Mouse (Mus musculus): ENCODE measurements around the gene Spryd3. TPM values are rescaled to one million over a fixed set of nuclear protein-coding genes. Genes with fewer than 3 reads are reported as not detected.
"Not testable (repeated sequence)": the region's sequence is repeated elsewhere in the genome, so short reads cannot be mapped to it uniquely, and the experiment has no call there.

Spryd3 gene
- polyA plus RNA-seq, 1 experiment from 2014 or later, result 96.0 TPM

DNA sequence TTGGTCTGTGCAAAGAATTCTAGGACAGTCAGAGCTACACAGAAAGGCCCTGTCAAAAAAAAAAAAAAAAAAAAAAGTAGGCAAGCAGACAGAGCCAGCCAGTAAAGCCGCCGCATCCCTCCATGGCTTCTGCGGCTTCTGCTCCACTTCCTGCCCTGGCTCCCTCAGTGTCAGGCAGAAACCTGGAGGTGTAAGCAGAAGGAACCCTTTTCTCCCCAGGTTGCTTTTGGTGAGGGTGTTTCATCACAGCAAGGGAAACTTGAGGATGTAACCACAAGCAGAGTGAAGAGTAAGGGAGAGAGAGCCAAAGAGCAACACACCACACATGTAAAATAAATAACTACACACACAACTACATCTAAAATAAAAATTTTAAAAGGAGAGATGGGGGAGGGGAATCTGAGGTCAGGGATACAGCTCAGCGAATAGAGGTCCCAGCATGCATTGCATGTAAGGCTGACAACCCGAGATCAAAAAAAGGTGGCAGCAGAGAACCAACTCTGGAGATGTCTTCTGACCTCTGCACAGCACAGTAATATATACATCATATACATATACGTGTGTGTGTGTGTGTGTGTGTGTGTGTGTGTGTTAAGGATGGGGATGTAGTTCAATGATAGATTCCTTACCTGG lies 29.6 kb upstream of the Spryd3 start:
- H3K9ac ChIP-seq (replicated peaks), result no peak overlapping the region
- 61% methylated on average over 6 of the region's 6 CpGs for WGBS
- H3K4me1 ChIP-seq, result no peaks in the 10 kb centered on the region
- no peak overlapping the region for H3K4me2 ChIP-seq
- no peak overlapping the region for H3K27ac ChIP-seq (replicated peaks)
- no peaks in the 10 kb centered on the region for H3K27me3 ChIP-seq (replicated peaks)
- H3K9me3 ChIP-seq (replicated peaks), result no peaks in the 10 kb centered on the region
- no peaks in the 10 kb centered on the region for H3K36me3 ChIP-seq
- H3K4me3 ChIP-seq (replicated peaks), result no peak overlapping the region
- no peak for ATAC-seq (ENCODE audit: low FRiP score)

- H3K36me3 ChIP-seq, result no peaks in the 10 kb centered on the region
- 64% methylated on average over 3 of the region's 3 CpGs for WGBS
- H3K9ac ChIP-seq (replicated peaks), result no peak overlapping the region
- H3K27ac ChIP-seq (replicated peaks), result no peak overlapping the region
- ATAC-seq (ENCODE audit: low FRiP score), result no peak
- H3K27me3 ChIP-seq (replicated peaks), result no peaks in the 10 kb centered on the region
- H3K4me3 ChIP-seq (replicated peaks), result no peak overlapping the region
- H3K4me1 ChIP-seq, result no peaks in the 10 kb centered on the region
- no peak overlapping the region for H3K4me2 ChIP-seq
- no peaks in the 10 kb centered on the region for H3K9me3 ChIP-seq (replicated peaks)
These were observed 28.1 kb upstream of the Spryd3 start for GRCm38 (mm10) chr15:102163900-102164693.

- no peak for ATAC-seq (ENCODE audit: low FRiP score)
- no peak overlapping the region for H3K27ac ChIP-seq (replicated peaks)
- no peaks in the 10 kb centered on the region for H3K36me3 ChIP-seq
- H3K4me1 ChIP-seq, result peaks cover 4% of the 10 kb centered on the region; the same call in 1 of the 2 replicates
- H3K4me3 ChIP-seq (replicated peaks), result no peak overlapping the region
- H3K9ac ChIP-seq (replicated peaks), result no peak overlapping the region
- H3K4me2 ChIP-seq, result no peak overlapping the region
- 72% methylated on average over 27 of the region's 27 CpGs for WGBS
- no peaks in the 10 kb centered on the region for H3K27me3 ChIP-seq (replicated peaks)
- no peaks in the 10 kb centered on the region for H3K9me3 ChIP-seq (replicated peaks)
These were observed 24.5 kb upstream of the Spryd3 start for GRCm38 (mm10) chr15:102160415-102161060.

GRCm38 (mm10) chr15:102156836-102157235 lies 20.8 kb upstream of the Spryd3 start:
- peak overlapping the region; percentile 11; the same call in 1 of the 2 replicates for H3K4me2 ChIP-seq
- H3K27me3 ChIP-seq (replicated peaks), result no peaks in the 10 kb centered on the region
- H3K4me3 ChIP-seq (replicated peaks), result no peak overlapping the region
- peaks cover 8% of the 10 kb centered on the region; the same call in 1 of the 2 replicates for H3K4me1 ChIP-seq
- no peaks in the 10 kb centered on the region for H3K9me3 ChIP-seq (replicated peaks)
- no peak overlapping the region for H3K27ac ChIP-seq (replicated peaks)
- no peak overlapping the region for H3K9ac ChIP-seq (replicated peaks)
- no peak for ATAC-seq (ENCODE audit: low FRiP score)
- no peaks in the 10 kb centered on the region for H3K36me3 ChIP-seq
- 32% methylated on average over 20 of the region's 20 CpGs for WGBS

DNA sequence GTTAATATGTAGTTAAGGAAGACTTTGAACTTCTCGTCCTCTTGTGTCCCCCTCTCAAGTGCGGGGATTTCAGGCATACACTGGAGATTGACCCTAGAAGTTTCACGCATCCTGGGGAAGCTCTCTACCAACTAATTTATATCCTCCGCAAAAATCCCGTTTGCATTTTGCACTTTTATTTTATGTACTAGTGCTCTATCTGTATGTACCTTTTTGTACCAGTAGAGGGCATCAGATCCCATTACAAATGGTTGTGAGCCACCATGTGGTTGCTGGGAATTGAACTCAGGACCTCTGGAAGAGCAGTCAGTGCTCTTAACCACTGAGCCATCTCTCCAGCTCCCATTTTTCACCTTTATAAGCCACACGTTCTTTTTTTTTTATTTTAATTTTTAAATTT lies 19.0 kb upstream of the Spryd3 start:
- not testable (repeated sequence) for H3K4me1 ChIP-seq; H3K4me2 ChIP-seq; H3K27ac ChIP-seq (replicated peaks); H3K27me3 ChIP-seq (replicated peaks); H3K36me3 ChIP-seq; H3K9ac ChIP-seq (replicated peaks); H3K9me3 ChIP-seq (replicated peaks); H3K4me3 ChIP-seq (replicated peaks); ATAC-seq (ENCODE audit: low FRiP score)
- 93% methylated on average over 6 of the region's 6 CpGs for WGBS

DNA sequence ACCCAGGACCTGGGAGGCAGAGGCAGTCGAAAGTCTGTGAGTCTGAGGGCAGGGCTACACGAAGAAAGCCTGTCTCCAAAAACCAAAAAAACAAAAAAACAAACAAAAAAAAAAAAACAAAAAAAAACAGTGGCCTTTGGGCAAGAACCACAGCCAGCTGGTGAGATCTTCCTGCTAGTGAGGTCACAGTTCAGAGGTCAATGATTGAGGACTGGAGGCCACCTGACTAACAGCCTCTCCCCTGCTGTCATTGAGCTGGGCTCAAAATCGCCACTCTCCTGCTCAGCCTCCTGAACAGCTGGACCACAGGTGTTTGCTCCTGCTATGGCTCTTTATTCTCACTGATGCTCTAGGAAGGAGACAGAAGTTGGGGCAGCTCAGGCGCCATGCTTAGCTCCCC lies 16.6 kb upstream of the Spryd3 start:
- ATAC-seq (ENCODE audit: low FRiP score), result no peak

DNA sequence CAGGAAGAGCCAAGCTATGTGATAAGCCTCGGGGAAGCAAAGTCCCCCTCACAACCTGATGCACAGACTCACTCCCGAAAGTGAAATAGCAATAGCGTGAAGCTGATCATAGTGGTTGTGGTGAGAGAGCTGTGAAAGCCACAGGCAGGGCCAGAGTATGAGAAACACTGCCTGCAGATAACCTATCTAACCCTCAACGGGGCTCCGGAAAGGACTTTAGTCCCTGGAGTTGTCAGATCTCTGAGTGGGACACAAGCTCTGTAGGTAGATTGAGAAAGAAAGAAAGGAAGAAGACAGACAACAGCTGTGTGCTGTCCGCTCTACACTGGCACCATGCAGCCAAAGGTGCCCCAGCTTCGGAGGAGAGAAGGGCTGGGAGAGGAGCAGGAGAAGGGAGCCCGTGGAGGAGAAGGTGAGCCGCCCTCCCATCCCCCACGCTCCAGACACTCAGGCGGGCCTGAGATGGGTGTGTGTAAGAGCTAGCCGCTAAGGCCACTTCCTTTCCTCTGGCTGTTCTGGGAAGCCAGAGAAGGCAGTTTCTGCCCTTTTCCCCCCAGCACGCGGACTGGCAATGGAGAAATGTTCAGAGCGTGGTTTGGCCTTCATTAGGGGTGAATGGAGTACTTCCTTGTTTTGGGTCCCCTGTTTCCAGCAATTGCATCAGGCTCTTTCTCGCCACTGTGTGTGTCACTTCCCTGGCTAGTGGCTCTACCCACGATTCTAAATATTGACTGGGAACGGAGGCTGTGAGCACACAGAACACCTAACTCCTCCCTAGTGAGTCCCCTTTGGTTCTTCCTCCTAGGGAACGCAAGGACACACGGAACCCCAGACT lies 14.5 kb upstream of the Spryd3 start, which contains the start of gene Soat2:
TSS of gene Soat2 (plus strand) at position 226 of the 835 bp plus-strand sequence.
- peaks cover 7% of the 10 kb centered on the region for H3K27me3 ChIP-seq (replicated peaks)
- no peak within 1 kb of the TSS for H3K27ac ChIP-seq (replicated peaks)
- H3K4me2 ChIP-seq, result no peak within 1 kb of the TSS; the same call in 1 of the 2 replicates
- ATAC-seq (ENCODE audit: low FRiP score), result no peak
- WGBS, result 60% methylated on average over 20 of the region's 20 CpGs
- H3K4me3 ChIP-seq (replicated peaks), result no peak within 1 kb of the TSS
- 0 out of 2 replicates have a peak, but pooled peaks cover 4% of the 10 kb centered on the region for H3K4me1 ChIP-seq
- no peaks in the 10 kb centered on the region for H3K9me3 ChIP-seq (replicated peaks)
- no peak within 1 kb of the TSS for H3K9ac ChIP-seq (replicated peaks)
- no peaks in the 10 kb centered on the region for H3K36me3 ChIP-seq

More for the DNA sequence above, 16.6 kb upstream of the Spryd3 start:
- Histone ChIP-seq H3K4me3 (replicated peaks) (no peak overlapping the region), H3K9me3 (replicated peaks) (no peaks in the 10 kb centered on the region), H3K4me2 (no peak overlapping the region), H3K36me3 (no peaks in the 10 kb centered on the region), H3K9ac (replicated peaks) (no peak overlapping the region), H3K27me3 (replicated peaks) (no peaks in the 10 kb centered on the region), H3K4me1 (peaks cover 8% of the 10 kb centered on the region; the same call in 1 of the 2 replicates), H3K27ac (replicated peaks) (no peak overlapping the region)
- 21% methylated on average over 4 of the region's 4 CpGs for WGBS

DNA sequence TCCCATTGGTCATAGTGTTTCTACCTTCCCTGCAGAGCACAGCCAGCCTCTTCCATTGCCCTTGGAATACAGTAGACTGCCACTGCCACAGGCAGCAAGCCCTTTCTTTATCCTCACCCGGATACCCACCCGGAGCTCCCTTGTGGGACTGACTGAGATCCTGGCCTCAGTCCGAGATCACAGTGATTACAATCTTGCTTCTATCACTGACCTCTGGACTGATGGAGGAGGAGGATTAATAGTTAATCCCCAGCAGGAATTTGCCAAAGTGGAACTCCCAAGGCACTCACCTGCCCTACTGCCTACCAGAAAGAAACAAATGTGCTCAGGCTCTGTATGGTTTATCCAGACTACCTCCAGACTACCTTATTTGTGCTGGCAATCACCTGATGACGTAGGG lies 13.5 kb upstream of the Spryd3 start:
- peaks cover 17% of the 10 kb centered on the region for H3K27me3 ChIP-seq (replicated peaks)
- H3K27ac ChIP-seq (replicated peaks), result no peak overlapping the region
- no peak overlapping the region for H3K4me2 ChIP-seq
- H3K4me3 ChIP-seq (replicated peaks), result no peak overlapping the region
- no peak overlapping the region for H3K9ac ChIP-seq (replicated peaks)
- peaks cover 6% of the 10 kb centered on the region; the same call in 1 of the 2 replicates for H3K4me1 ChIP-seq
- H3K36me3 ChIP-seq, result no peaks in the 10 kb centered on the region
- WGBS, result 87% methylated on average over 4 of the region's 4 CpGs
- H3K9me3 ChIP-seq (replicated peaks), result no peaks in the 10 kb centered on the region
- no peak for ATAC-seq (ENCODE audit: low FRiP score)

GRCm38 (mm10) chr15:102147674-102148402 lies 11.8 kb upstream of the Spryd3 start:
- H3K36me3 ChIP-seq, result no peaks in the 10 kb centered on the region
- no peak overlapping the region for H3K9ac ChIP-seq (replicated peaks)
- ATAC-seq (ENCODE audit: low FRiP score), result no peak
- H3K27me3 ChIP-seq (replicated peaks), result peaks cover 31% of the 10 kb centered on the region
- H3K9me3 ChIP-seq (replicated peaks), result no peaks in the 10 kb centered on the region
- H3K4me2 ChIP-seq, result no peak overlapping the region
- H3K27ac ChIP-seq (replicated peaks), result no peak overlapping the region
- H3K4me1 ChIP-seq, result peaks cover 10% of the 10 kb centered on the region; the same call in 1 of the 2 replicates
- no peak overlapping the region for H3K4me3 ChIP-seq (replicated peaks)
- WGBS, result 69% methylated on average over 16 of the region's 16 CpGs

DNA sequence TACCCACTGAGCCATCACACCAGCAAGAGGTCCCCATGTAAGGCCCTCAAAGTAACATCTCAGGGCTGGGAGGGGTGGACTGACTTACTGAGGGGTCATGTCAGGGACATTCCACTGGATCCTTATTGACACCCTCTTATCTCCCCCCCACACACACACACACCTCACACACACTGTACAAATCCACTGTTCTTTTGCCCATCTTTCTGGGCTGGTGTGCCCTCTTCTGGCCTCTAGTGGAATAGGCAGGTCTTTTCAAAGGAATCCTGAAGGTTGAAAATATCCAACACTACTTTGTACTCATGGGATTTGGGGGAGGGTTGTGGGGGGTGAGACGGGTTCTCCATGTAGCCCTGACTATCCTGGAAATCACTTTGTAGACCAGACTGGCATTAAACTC lies 10.8 kb upstream of the Spryd3 start:
- H3K27me3 ChIP-seq (replicated peaks), result peaks cover 39% of the 10 kb centered on the region
- no peak overlapping the region for H3K27ac ChIP-seq (replicated peaks)
- H3K9ac ChIP-seq (replicated peaks), result no peak overlapping the region
- H3K4me3 ChIP-seq (replicated peaks), result no peak overlapping the region
- H3K4me2 ChIP-seq, result no peak overlapping the region
- no peaks in the 10 kb centered on the region for H3K9me3 ChIP-seq (replicated peaks)
- no peak for ATAC-seq (ENCODE audit: low FRiP score)
- H3K36me3 ChIP-seq, result no peaks in the 10 kb centered on the region
- 3% methylated on average over 1 of the region's 1 CpGs for WGBS
- H3K4me1 ChIP-seq, result peaks cover 9% of the 10 kb centered on the region; the same call in 1 of the 2 replicates

Data from neural tube, embryonic 15.5 days (tissue).